ENCODE assay signal across 15 mouse cellular contexts in genomic region chr12:75731927-75732443, GRCm38 (mm10). TPM values are rescaled to one million over a fixed set of nuclear protein-coding genes. Genes with fewer than 3 reads are reported as not detected.
DNase-seq lines count a peak whose midpoint lies in the region; ATAC-seq and TF ChIP-seq lines count a peak whose summit lies in the region.
"Had no signal": no experiment of that assay in that cellular context is flagged by ENCODE, and none has a peak within 500 bp of the region (broad histone marks: within the 10 kb centered on the region; RNA-seq: fewer than 3 reads in every experiment).

No protein-coding gene starts in this region.

- H3K4me1 ChIP-seq in forebrain, postnatal 0 days (ENCODE audit: insufficient read depth): peaks cover 20% of the 10 kb centered on the region
- H3K4me1 ChIP-seq in forebrain, embryonic 14.5 days (ENCODE audit: control insufficient read depth, insufficient read depth, low read length): peaks cover 17% of the 10 kb centered on the region
- H3K4me1 ChIP-seq in midbrain, embryonic 11.5 days (ENCODE audit: control insufficient read depth, insufficient read depth, low read length): peaks cover 9% of the 10 kb centered on the region
- H3K4me1 ChIP-seq in midbrain, embryonic 14.5 days (ENCODE audit: control insufficient read depth, insufficient read depth, low read length): peaks cover 14% of the 10 kb centered on the region
- H3K4me1 ChIP-seq in liver, embryonic 15.5 days (replicated peaks): peaks cover 40% of the 10 kb centered on the region

- DNase-seq in forebrain, postnatal 0 days: no peak
- no peak for DNase-seq in forebrain, embryonic 14.5 days (ENCODE audit: low spot score)
- peak; percentile 61 for DNase-seq in midbrain, embryonic 11.5 days (ENCODE audit: low spot score, missing footprints)
- no peak for DNase-seq in midbrain, embryonic 14.5 days
- DNase-seq in NIH3T3 (ENCODE audit: low read depth): peak; percentile 49
- no peak for DNase-seq in testis, postnatal 14 days (ENCODE audit: low spot score)
- DNase-seq: gastrocnemius, postnatal 25 days; heart, postnatal 10 days; layer of hippocampus, postnatal 36 days; lung, postnatal 14 days; right cerebral cortex, postnatal 4 days had no signal

- WGBS in forebrain, postnatal 0 days: 64% methylated on average over 6 of the region's 6 CpGs
- WGBS in forebrain, embryonic 14.5 days: 62% methylated on average over 6 of the region's 6 CpGs
- 71% methylated on average over 6 of the region's 6 CpGs for WGBS in midbrain, embryonic 11.5 days
- 54% methylated on average over 6 of the region's 6 CpGs for WGBS in midbrain, embryonic 14.5 days
- WGBS in liver, embryonic 15.5 days (ENCODE audit: insufficient replicate concordance): 64% methylated on average over 6 of the region's 6 CpGs

- no peak overlapping the region for H3K4me3 ChIP-seq in forebrain, postnatal 0 days (ENCODE audit: low read depth, low read length)
- no peak overlapping the region for H3K4me3 ChIP-seq in forebrain, embryonic 14.5 days (ENCODE audit: low read depth, low read length)
- no peak overlapping the region for H3K4me3 ChIP-seq in midbrain, embryonic 11.5 days (ENCODE audit: low read depth, low read length)
- no peak overlapping the region for H3K4me3 ChIP-seq in midbrain, embryonic 14.5 days (replicated peaks; ENCODE audit: low read depth, low read length)
- H3K4me3 ChIP-seq in liver, embryonic 15.5 days (replicated peaks): no peak overlapping the region
- H3K4me3 ChIP-seq: embryonic facial prominence, embryonic 12.5 days; forebrain, embryonic 15.5 days; limb, embryonic 13.5 days had no signal

- H3K4me2 ChIP-seq in forebrain, postnatal 0 days (ENCODE audit: low read depth): peak overlapping the region; percentile 36
- no peak overlapping the region for H3K4me2 ChIP-seq in forebrain, embryonic 14.5 days (ENCODE audit: low read length)
- no peak overlapping the region for H3K4me2 ChIP-seq in midbrain, embryonic 11.5 days
- no peak overlapping the region for H3K4me2 ChIP-seq in midbrain, embryonic 14.5 days (ENCODE audit: low read length)
- H3K4me2 ChIP-seq in liver, embryonic 15.5 days: 0 out of 2 replicates have a peak overlapping the region, but pooled peaks have one; percentile 86
- H3K4me2 ChIP-seq: embryonic facial prominence, embryonic 12.5 days had no signal

- no peak overlapping the region for H3K9ac ChIP-seq in forebrain, postnatal 0 days
- H3K9ac ChIP-seq in forebrain, embryonic 14.5 days (ENCODE audit: low read length): no peak overlapping the region
- no peak overlapping the region for H3K9ac ChIP-seq in midbrain, embryonic 11.5 days (ENCODE audit: low read length)
- H3K9ac ChIP-seq in midbrain, embryonic 14.5 days (replicated peaks; ENCODE audit: low read length): no peak overlapping the region
- H3K9ac ChIP-seq in liver, embryonic 15.5 days: no peak overlapping the region
- H3K9ac ChIP-seq: embryonic facial prominence, embryonic 12.5 days; forebrain, embryonic 15.5 days; limb, embryonic 13.5 days had no signal

- no peak for TF ChIP-seq CTCF in forebrain, postnatal 0 days (IDR thresholded peaks at IDR 0.05; ENCODE audit: low read depth)

- no peaks in the 10 kb centered on the region for H3K27me3 ChIP-seq in forebrain, postnatal 0 days (ENCODE audit: insufficient read depth, low read length)
- no peaks in the 10 kb centered on the region for H3K27me3 ChIP-seq in forebrain, embryonic 14.5 days (replicated peaks; ENCODE audit: control insufficient read depth, insufficient read depth, low read length)
- peaks cover 3% of the 10 kb centered on the region; the same call in 1 of the 2 replicates for H3K27me3 ChIP-seq in midbrain, embryonic 11.5 days (ENCODE audit: control insufficient read depth, insufficient read depth, low read length)
- H3K27me3 ChIP-seq in midbrain, embryonic 14.5 days (ENCODE audit: control insufficient read depth, insufficient read depth, low read length): no peaks in the 10 kb centered on the region
- no peaks in the 10 kb centered on the region for H3K27me3 ChIP-seq in liver, embryonic 15.5 days
- H3K27me3 ChIP-seq: embryonic facial prominence, embryonic 12.5 days; forebrain, embryonic 15.5 days; limb, embryonic 13.5 days had no signal

- no peak for ATAC-seq in forebrain, postnatal 0 days
- no peak for ATAC-seq in forebrain, embryonic 14.5 days
- ATAC-seq in midbrain, embryonic 11.5 days (ENCODE audit: low FRiP score): no peak
- no peak for ATAC-seq in midbrain, embryonic 14.5 days (ENCODE audit: low FRiP score, low TSS enrichment)
- ATAC-seq in liver, embryonic 15.5 days (ENCODE audit: insufficient read depth): no peak
- ATAC-seq: forebrain, embryonic 15.5 days had no signal

- no peaks in the 10 kb centered on the region for H3K9me3 ChIP-seq in forebrain, postnatal 0 days (ENCODE audit: low read length)
- H3K9me3 ChIP-seq in forebrain, embryonic 14.5 days (replicated peaks; ENCODE audit: control insufficient read depth, low read length): no peaks in the 10 kb centered on the region
- H3K9me3 ChIP-seq in midbrain, embryonic 11.5 days (ENCODE audit: control insufficient read depth, low read length): no peaks in the 10 kb centered on the region
- H3K9me3 ChIP-seq in midbrain, embryonic 14.5 days (ENCODE audit: control insufficient read depth, low read length): no peaks in the 10 kb centered on the region
- no peaks in the 10 kb centered on the region for H3K9me3 ChIP-seq in liver, embryonic 15.5 days (replicated peaks)
- H3K9me3 ChIP-seq: embryonic facial prominence, embryonic 12.5 days; forebrain, embryonic 15.5 days; limb, embryonic 13.5 days had no signal

- H3K27ac ChIP-seq in forebrain, postnatal 0 days (ENCODE audit: low read depth, low read length): no peak overlapping the region
- H3K27ac ChIP-seq in forebrain, embryonic 14.5 days (ENCODE audit: low read depth, low read length): no peak overlapping the region
- no peak overlapping the region for H3K27ac ChIP-seq in midbrain, embryonic 11.5 days (ENCODE audit: low read depth, low read length)
- no peak overlapping the region for H3K27ac ChIP-seq in midbrain, embryonic 14.5 days (replicated peaks; ENCODE audit: low read depth, low read length)
- H3K27ac ChIP-seq in liver, embryonic 15.5 days (replicated peaks): no peak overlapping the region
- H3K27ac ChIP-seq: embryonic facial prominence, embryonic 12.5 days; forebrain, embryonic 15.5 days; limb, embryonic 13.5 days had no signal

- H3K36me3 ChIP-seq in forebrain, postnatal 0 days (ENCODE audit: insufficient read depth): no peaks in the 10 kb centered on the region
- H3K36me3 ChIP-seq in forebrain, embryonic 14.5 days (ENCODE audit: control insufficient read depth, insufficient read depth, low read length): no peaks in the 10 kb centered on the region
- no peaks in the 10 kb centered on the region; the same call in 1 of the 2 replicates for H3K36me3 ChIP-seq in midbrain, embryonic 11.5 days (ENCODE audit: control insufficient read depth, insufficient read depth, low read length)
- H3K36me3 ChIP-seq in midbrain, embryonic 14.5 days (ENCODE audit: control insufficient read depth, insufficient read depth, low read length): no peaks in the 10 kb centered on the region
- H3K36me3 ChIP-seq in liver, embryonic 15.5 days (replicated peaks): peaks cover 9% of the 10 kb centered on the region; the same call in 1 of the 2 replicates

RNA-seq across cellular contexts. Expression of gene Sgpp1, which starts 3.5 kb away (rescaled TPM):
- total RNA-seq in forebrain, postnatal 0 days (2014; rRNA removed): 32.5 and 38.7 TPM in 2 replicates
- 17.4 and 18.8 TPM in 2 replicates for polyA plus RNA-seq in forebrain, postnatal 0 days (2015; fragmentation: Nextera tagmentation; extraction: Ambion mirVana)
- polyA plus RNA-seq in forebrain, embryonic 14.5 days (2014; fragmentation: Nextera tagmentation; extraction: Ambion mirVana): 17.2 and 17.3 TPM in 2 replicates
- 10.0 and 10.2 TPM in 2 replicates for polyA plus RNA-seq in midbrain, embryonic 11.5 days (2014; fragmentation: Nextera tagmentation; extraction: Ambion mirVana)
- polyA plus RNA-seq in midbrain, embryonic 14.5 days (2014; fragmentation: Nextera tagmentation; extraction: Ambion mirVana): 12.6 and 14.6 TPM in 2 replicates
- 13.3 and 15.6 TPM in 2 replicates for polyA plus RNA-seq in liver, embryonic 15.5 days (2015; fragmentation: Nextera tagmentation; extraction: Ambion mirVana)

Comparison
In these comparisons a context has a peak if more than half of its experiments do, and no peak if none do; other contexts are left out.
1. DNase-seq: peak in midbrain, embryonic 11.5 days (single experiment) and NIH3T3 (single experiment); none in forebrain, postnatal 0 days (single experiment), forebrain, embryonic 14.5 days (single experiment), midbrain, embryonic 14.5 days (single experiment) and testis, postnatal 14 days (single experiment).
2. H3K4me2 ChIP-seq: peak in forebrain, postnatal 0 days (single experiment) and liver, embryonic 15.5 days (single experiment); none in forebrain, embryonic 14.5 days (single experiment), midbrain, embryonic 11.5 days (single experiment) and midbrain, embryonic 14.5 days (single experiment).